In genomic region chr16:39284484-39284883, GRCm38 (mm10) we compare ENCODE assay signal across 18 mouse cellular contexts.
DNase-seq lines count a peak whose midpoint lies in the region; ATAC-seq and TF ChIP-seq lines count a peak whose summit lies in the region.
"Had no signal": no experiment of that assay in that cellular context is flagged by ENCODE, and none has a peak within 500 bp of the region (broad histone marks: within the 10 kb centered on the region; RNA-seq: fewer than 3 reads in every experiment).

No protein-coding gene starts in this region.

- ATAC-seq in forebrain, embryonic 13.5 days, result peak; percentile 72
- no peak for ATAC-seq in lung, embryonic 14.5 days (ENCODE audit: insufficient read depth)
- peak; percentile 59; the same call in 1 of the 2 replicates for ATAC-seq in hindbrain, embryonic 16.5 days

- H3K36me3 ChIP-seq in forebrain, embryonic 13.5 days (ENCODE audit: poor library complexity, severe bottlenecking), result no peaks in the 10 kb centered on the region
- H3K36me3 ChIP-seq in forebrain, embryonic 10.5 days (replicated peaks), result no peaks in the 10 kb centered on the region
- no peaks in the 10 kb centered on the region for H3K36me3 ChIP-seq in lung, embryonic 14.5 days (ENCODE audit: insufficient read depth)
- H3K36me3 ChIP-seq in hindbrain, embryonic 16.5 days (ENCODE audit: control insufficient read depth, insufficient read depth, low read length), result no peaks in the 10 kb centered on the region
- H3K36me3 ChIP-seq: limb, embryonic 15.5 days; neural tube, embryonic 15.5 days had no signal

- no peak overlapping the region for H3K4me2 ChIP-seq in forebrain, embryonic 13.5 days
- no peak overlapping the region for H3K4me2 ChIP-seq in lung, embryonic 14.5 days
- no peak overlapping the region for H3K4me2 ChIP-seq in hindbrain, embryonic 16.5 days (ENCODE audit: low read length)
- H3K4me2 ChIP-seq: heart, embryonic 11.5 days; limb, embryonic 15.5 days; neural tube, embryonic 15.5 days had no signal

- H3K9ac ChIP-seq in forebrain, embryonic 13.5 days, result no peak overlapping the region
- H3K9ac ChIP-seq in lung, embryonic 14.5 days, result no peak overlapping the region
- no peak overlapping the region for H3K9ac ChIP-seq in hindbrain, embryonic 16.5 days (ENCODE audit: low read depth, low read length)
- H3K9ac ChIP-seq: limb, embryonic 15.5 days; neural tube, embryonic 15.5 days had no signal

- peaks cover 18% of the 10 kb centered on the region for H3K4me1 ChIP-seq in forebrain, embryonic 13.5 days
- peaks cover 13% of the 10 kb centered on the region for H3K4me1 ChIP-seq in forebrain, embryonic 10.5 days
- H3K4me1 ChIP-seq in lung, embryonic 14.5 days (ENCODE audit: insufficient read depth), result no peaks in the 10 kb centered on the region
- H3K4me1 ChIP-seq in hindbrain, embryonic 16.5 days (ENCODE audit: control insufficient read depth, insufficient read depth, low read depth, low read length), result peaks cover 2% of the 10 kb centered on the region; the same call in 1 of the 2 replicates
- H3K4me1 ChIP-seq: limb, embryonic 15.5 days had no signal

- WGBS in forebrain, embryonic 13.5 days, result 6% methylated on average over 2 of the region's 2 CpGs
- 35% methylated on average over 2 of the region's 2 CpGs for WGBS in forebrain, embryonic 10.5 days
- WGBS in lung, embryonic 14.5 days, result 46% methylated on average over 2 of the region's 2 CpGs
- WGBS in hindbrain, embryonic 16.5 days, result 24% methylated on average over 2 of the region's 2 CpGs

- H3K27ac ChIP-seq in forebrain, embryonic 13.5 days, result no peak overlapping the region
- no peak overlapping the region for H3K27ac ChIP-seq in forebrain, embryonic 10.5 days
- no peak overlapping the region for H3K27ac ChIP-seq in lung, embryonic 14.5 days (ENCODE audit: low read depth)
- H3K27ac ChIP-seq in hindbrain, embryonic 16.5 days (ENCODE audit: low read depth, low read length), result no peak overlapping the region
- H3K27ac ChIP-seq: limb, embryonic 15.5 days; macrophage; neural tube, embryonic 15.5 days had no signal

- H3K4me3 ChIP-seq in forebrain, embryonic 13.5 days, result no peak overlapping the region
- H3K4me3 ChIP-seq in forebrain, embryonic 10.5 days, result no peak overlapping the region
- H3K4me3 ChIP-seq in lung, embryonic 14.5 days (ENCODE audit: low read depth, low read length), result no peak overlapping the region
- H3K4me3 ChIP-seq in hindbrain, embryonic 16.5 days (ENCODE audit: low read length), result no peak overlapping the region
- H3K4me3 ChIP-seq: limb, embryonic 15.5 days; neural tube, embryonic 15.5 days had no signal

- DNase-seq in forebrain, embryonic 10.5 days (ENCODE audit: extremely low spot score, low spot score), result no peak
- peak; percentile 25 for DNase-seq in lung, embryonic 14.5 days
- DNase-seq in lung, postnatal 4 days, result no peak
- DNase-seq in R1 (ENCODE audit: low read depth, low spot score), result peak; percentile 23
- DNase-seq in thymus, postnatal 36 days, result no peak
- no peak for DNase-seq in natural killer cell, adult 2 months (ENCODE audit: low spot score in 2 of 2)
- DNase-seq: adrenal gland, adult 8-10 months; cerebellum, adult 2 months; gastrocnemius, postnatal 14 days; kidney, adult 2 months; kidney, postnatal 36 days; lung, adult 18-20 months had no signal

- no peak for TF ChIP-seq CTCF in lung, embryonic 14.5 days (IDR thresholded peaks at IDR 0.05; ENCODE audit: low read depth)

- no peaks in the 10 kb centered on the region for H3K9me3 ChIP-seq in forebrain, embryonic 13.5 days (replicated peaks)
- no peaks in the 10 kb centered on the region for H3K9me3 ChIP-seq in forebrain, embryonic 10.5 days
- no peaks in the 10 kb centered on the region for H3K9me3 ChIP-seq in lung, embryonic 14.5 days (ENCODE audit: low read depth, low read length)
- no peaks in the 10 kb centered on the region for H3K9me3 ChIP-seq in hindbrain, embryonic 16.5 days (ENCODE audit: control insufficient read depth, low read length)
- H3K9me3 ChIP-seq: limb, embryonic 15.5 days; neural tube, embryonic 15.5 days had no signal

- 0 out of 2 replicates have a peak, but pooled peaks cover 2% of the 10 kb centered on the region for H3K27me3 ChIP-seq in forebrain, embryonic 13.5 days
- H3K27me3 ChIP-seq in forebrain, embryonic 10.5 days (ENCODE audit: poor library complexity, severe bottlenecking), result no peaks in the 10 kb centered on the region
- H3K27me3 ChIP-seq in lung, embryonic 14.5 days (ENCODE audit: insufficient read depth, low read length), result no peaks in the 10 kb centered on the region
- no peaks in the 10 kb centered on the region for H3K27me3 ChIP-seq in hindbrain, embryonic 16.5 days (replicated peaks; ENCODE audit: control insufficient read depth, insufficient read depth, low read length)
- H3K27me3 ChIP-seq: limb, embryonic 15.5 days; neural tube, embryonic 15.5 days had no signal

Comparison
In these comparisons a context has a peak if more than half of its experiments do, and no peak if none do; other contexts are left out.
1. DNase-seq: peak in lung, embryonic 14.5 days (single experiment) and R1 (single experiment); none in forebrain, embryonic 10.5 days (single experiment), lung, postnatal 4 days (0 of 2), thymus, postnatal 36 days (0 of 2) and natural killer cell, adult 2 months (0 of 2).